Mouse (Mus musculus): ENCODE data around the gene Lrpprc. TPM values are rescaled to one million over a fixed set of nuclear protein-coding genes. Genes with fewer than 3 reads are reported as not detected.

Gene Lrpprc
- polyA plus RNA-seq, 2 experiments = 23.7 to 31.8 TPM

- 55% methylated on average over 5 of the region's 5 CpGs for WGBS (ENCODE audit: insufficient replicate concordance)
- H3K27me3 ChIP-seq (ENCODE audit: control insufficient read depth, insufficient read depth, low read length) = no peaks in the 10 kb centered on the region
- no peak overlapping the region for H3K27ac ChIP-seq
- peaks cover 13 to 17% of the 10 kb centered on the region in 2 experiments for H3K4me1 ChIP-seq (replicated peaks; ENCODE audit: control insufficient read depth in 2 of 2, insufficient read depth in 2 of 2, low read length in 1 of 2)
- peak overlapping the region; percentile 72 to 73; a peak in 3 of 4 replicates for H3K4me3 ChIP-seq (ENCODE audit: insufficient read depth in 1 of 2, low read depth in 2 of 2, low read length in 2 of 2)
- H3K36me3 ChIP-seq (replicated peaks; ENCODE audit: control insufficient read depth, insufficient read depth, low read depth) = no peaks in the 10 kb centered on the region; the same call in 1 of the 2 replicates
- H3K9ac ChIP-seq (replicated peaks) = peak overlapping the region; percentile 93
- H3K9me3 ChIP-seq (ENCODE audit: control insufficient read depth, low read length) = no peaks in the 10 kb centered on the region
- peak overlapping the region; percentile 97 for H3K4me2 ChIP-seq (ENCODE audit: low read depth)
- DNase-seq (ENCODE audit: low read depth in 3 of 3, low spot score in 3 of 3) (no peak), ATAC-seq (ENCODE audit: insufficient read depth) (no peak)
- TF ChIP-seq EP300 (IDR thresholded peaks at IDR 0.05; ENCODE audit: low read depth) (no peak), CTCF (IDR thresholded peaks at IDR 0.05; ENCODE audit: low read depth) (no peak)
Observed at GRCm38 (mm10) chr17:84792006-84792405, 1.4 kb upstream of the Lrpprc start.

GRCm38 (mm10) chr17:84791156-84791555 lies 567 bp upstream of the Lrpprc start:
- Histone ChIP-seq H3K27me3 (ENCODE audit: control insufficient read depth, insufficient read depth, low read length) (no peaks in the 10 kb centered on the region), H3K4me1 (replicated peaks; ENCODE audit: control insufficient read depth in 2 of 2, insufficient read depth in 2 of 2, low read length in 1 of 2) (peaks cover 13 to 17% of the 10 kb centered on the region in 2 experiments), H3K36me3 (replicated peaks; ENCODE audit: control insufficient read depth, insufficient read depth, low read depth) (no peaks in the 10 kb centered on the region; the same call in none of the 2 replicates), H3K9ac (replicated peaks) (peak overlapping the region; percentile 93), H3K4me2 (ENCODE audit: low read depth) (peak overlapping the region; percentile 97), H3K9me3 (ENCODE audit: control insufficient read depth, low read length) (no peaks in the 10 kb centered on the region), H3K27ac (peak overlapping the region; percentile 91), H3K4me3 (ENCODE audit: insufficient read depth in 1 of 2, low read depth in 2 of 2, low read length in 2 of 2) (peak overlapping the region; percentile 72 to 73)
- ATAC-seq (ENCODE audit: insufficient read depth) (peak; percentile 22; the same call in 1 of the 2 replicates), DNase-seq (ENCODE audit: low read depth in 3 of 3, low spot score in 3 of 3) (no peak)
- WGBS (ENCODE audit: insufficient replicate concordance) = 5% methylated on average over 8 of the region's 8 CpGs
- TF ChIP-seq EP300 (IDR thresholded peaks at IDR 0.05; ENCODE audit: low read depth) = no peak
- no peak for TF ChIP-seq CTCF (IDR thresholded peaks at IDR 0.05; ENCODE audit: low read depth)

- Histone ChIP-seq H3K36me3 (replicated peaks; ENCODE audit: control insufficient read depth, insufficient read depth, low read depth) (no peaks in the 10 kb centered on the region; the same call in none of the 2 replicates), H3K9me3 (ENCODE audit: control insufficient read depth, low read length) (no peaks in the 10 kb centered on the region), H3K4me3 (ENCODE audit: insufficient read depth in 1 of 2, low read depth in 2 of 2, low read length in 2 of 2) (peak overlapping the region; percentile 73 to 87), H3K4me2 (ENCODE audit: low read depth) (peak overlapping the region; percentile 97), H3K4me1 (replicated peaks; ENCODE audit: control insufficient read depth in 2 of 2, insufficient read depth in 2 of 2, low read length in 1 of 2) (peaks cover 13 to 17% of the 10 kb centered on the region in 2 experiments), H3K9ac (replicated peaks) (peak overlapping the region; percentile 93), H3K27me3 (ENCODE audit: control insufficient read depth, insufficient read depth, low read length) (no peaks in the 10 kb centered on the region), H3K27ac (peak overlapping the region; percentile 24)
- 0% methylated on average over 22 of the region's 22 CpGs for WGBS (ENCODE audit: insufficient replicate concordance)
- no peak for DNase-seq (ENCODE audit: low read depth in 3 of 3, low spot score in 3 of 3)
- ATAC-seq (ENCODE audit: insufficient read depth) = peak; percentile 2
- no peak for TF ChIP-seq EP300 (IDR thresholded peaks at IDR 0.05; ENCODE audit: low read depth)
- no peak for TF ChIP-seq CTCF (IDR thresholded peaks at IDR 0.05; ENCODE audit: low read depth)
Observed at GRCm38 (mm10) chr17:84790043-84790442, 546 bp downstream of the Lrpprc start.

GRCm38 (mm10) chr17:84788376-84789125 lies 2.0 kb downstream of the Lrpprc start:
- Histone ChIP-seq H3K9ac (replicated peaks) (peak overlapping the region; percentile 93), H3K4me3 (ENCODE audit: insufficient read depth in 1 of 2, low read depth in 2 of 2, low read length in 2 of 2) (peak overlapping the region; percentile 73 to 87), H3K27me3 (ENCODE audit: control insufficient read depth, insufficient read depth, low read length) (no peaks in the 10 kb centered on the region), H3K36me3 (replicated peaks; ENCODE audit: control insufficient read depth, insufficient read depth, low read depth) (peaks cover 3% of the 10 kb centered on the region), H3K27ac (peak overlapping the region; percentile 13; the same call in 1 of the 2 replicates), H3K9me3 (ENCODE audit: control insufficient read depth, low read length) (no peaks in the 10 kb centered on the region), H3K4me1 (replicated peaks; ENCODE audit: control insufficient read depth in 2 of 2, insufficient read depth in 2 of 2, low read length in 1 of 2) (peaks cover 13 to 17% of the 10 kb centered on the region in 2 experiments), H3K4me2 (ENCODE audit: low read depth) (peak overlapping the region; percentile 97)
- WGBS (ENCODE audit: insufficient replicate concordance) = 75% methylated on average over 20 of the region's 20 CpGs
- DNase-seq (ENCODE audit: low read depth in 3 of 3, low spot score in 3 of 3) (no peak), ATAC-seq (ENCODE audit: insufficient read depth) (no peak)
- TF ChIP-seq CTCF (IDR thresholded peaks at IDR 0.05; ENCODE audit: low read depth) (no peak), EP300 (IDR thresholded peaks at IDR 0.05; ENCODE audit: low read depth) (no peak)

GRCm38 (mm10) chr17:84787477-84787876 lies 3.1 kb downstream of the Lrpprc start:
- Histone ChIP-seq H3K27ac (no peak overlapping the region), H3K9me3 (ENCODE audit: control insufficient read depth, low read length) (no peaks in the 10 kb centered on the region), H3K4me3 (ENCODE audit: insufficient read depth in 1 of 2, low read depth in 2 of 2, low read length in 2 of 2) (no peak overlapping the region), H3K9ac (replicated peaks) (no peak overlapping the region), H3K27me3 (ENCODE audit: control insufficient read depth, insufficient read depth, low read length) (no peaks in the 10 kb centered on the region), H3K36me3 (replicated peaks; ENCODE audit: control insufficient read depth, insufficient read depth, low read depth) (peaks cover 3% of the 10 kb centered on the region), H3K4me2 (ENCODE audit: low read depth) (no peak overlapping the region), H3K4me1 (replicated peaks; ENCODE audit: control insufficient read depth in 2 of 2, insufficient read depth in 2 of 2, low read length in 1 of 2) (peaks cover 13 to 17% of the 10 kb centered on the region in 2 experiments)
- TF ChIP-seq CTCF (IDR thresholded peaks at IDR 0.05; ENCODE audit: low read depth) (no peak), EP300 (IDR thresholded peaks at IDR 0.05; ENCODE audit: low read depth) (no peak)
- WGBS (ENCODE audit: insufficient replicate concordance) = 79% methylated on average over 11 of the region's 11 CpGs
- ATAC-seq (ENCODE audit: insufficient read depth) = no peak
- no peak for DNase-seq (ENCODE audit: low read depth in 3 of 3, low spot score in 3 of 3)
